12 mouse cellular contexts compared by ENCODE assay signal in the genomic region with DNA sequence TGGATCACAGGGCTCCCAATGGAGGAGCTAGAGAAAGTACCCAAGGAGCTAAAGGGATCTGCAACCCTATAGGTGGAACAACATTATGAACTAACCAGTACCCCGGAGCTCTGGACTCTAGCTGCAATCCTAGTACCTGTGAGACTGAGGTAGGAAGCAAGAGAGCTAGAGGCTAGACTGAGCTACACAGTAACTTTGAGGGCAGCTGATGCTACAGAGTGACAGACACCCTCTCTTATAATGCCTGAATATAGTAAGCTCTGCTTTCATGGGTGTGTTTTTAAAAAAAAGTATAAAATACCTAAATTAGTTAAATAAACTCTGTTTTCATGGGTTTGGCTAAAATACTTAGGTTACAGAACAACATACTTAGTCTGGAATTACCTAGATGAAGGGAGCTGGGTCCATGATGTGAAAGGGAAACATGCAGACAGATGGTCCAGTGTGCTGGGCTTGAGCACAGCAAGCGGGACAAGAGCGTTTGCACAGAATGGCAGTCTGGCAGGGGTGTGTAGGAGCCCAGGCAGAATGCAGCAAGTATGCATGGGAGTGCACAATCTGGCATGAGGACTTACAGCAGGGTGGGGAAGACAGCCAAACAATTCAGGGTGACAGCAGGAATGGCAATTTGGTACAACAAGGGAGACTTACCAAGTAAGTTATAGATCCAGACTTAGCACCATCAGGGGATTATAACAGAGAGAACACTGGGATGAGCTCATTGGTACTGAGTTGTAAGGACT.
DNase-seq lines count a peak whose midpoint lies in the region; ATAC-seq and TF ChIP-seq lines count a peak whose summit lies in the region.
"Had no signal": no experiment of that assay in that cellular context is flagged by ENCODE, and none has a peak within 500 bp of the region (broad histone marks: within the 10 kb centered on the region; RNA-seq: fewer than 3 reads in every experiment).

No protein-coding gene starts in this region.

- H3K9ac ChIP-seq in forebrain, embryonic 13.5 days, result no peak overlapping the region
- no peak overlapping the region for H3K9ac ChIP-seq in neural tube, embryonic 13.5 days
- H3K9ac ChIP-seq: heart, embryonic 12.5 days; kidney, embryonic 15.5 days had no signal

- 64% methylated on average over 3 of the region's 3 CpGs for WGBS in forebrain, embryonic 13.5 days
- WGBS in forebrain, embryonic 10.5 days, result 93% methylated on average over 3 of the region's 3 CpGs
- 69% methylated on average over 3 of the region's 3 CpGs for WGBS in neural tube, embryonic 13.5 days
- WGBS in lung, adult 2 months, result 77% methylated on average over 3 of the region's 3 CpGs

- DNase-seq in forebrain, embryonic 10.5 days (ENCODE audit: extremely low spot score, low spot score), result no peak
- peak; percentile 81 to 84 for DNase-seq in cerebellum, postnatal 25 days
- DNase-seq in layer of hippocampus, adult 9-11 months, result peak; percentile 91
- no peak for DNase-seq in embryo, embryonic 10 days (ENCODE audit: low spot score)
- DNase-seq in lung, adult 2 months, result no peak
- DNase-seq in lung, adult 18-20 months, result no peak
- DNase-seq: liver; spleen, adult 18-20 months had no signal

- no peak for TF ChIP-seq CTCF in lung, adult 2 months (IDR thresholded peaks at IDR 0.05; ENCODE audit: insufficient read depth, low read length)

- TF ChIP-seq POLR2A in lung, adult 2 months (IDR thresholded peaks at IDR 0.05; ENCODE audit: borderline replicate concordance, extremely low read depth, low read depth, low read length), result no peak

- H3K4me3 ChIP-seq in forebrain, embryonic 13.5 days, result no peak overlapping the region
- H3K4me3 ChIP-seq in forebrain, embryonic 10.5 days, result no peak overlapping the region
- H3K4me3 ChIP-seq in neural tube, embryonic 13.5 days, result no peak overlapping the region
- H3K4me3 ChIP-seq in lung, adult 2 months (replicated peaks; ENCODE audit: extremely low read depth, low read depth, low read length), result no peak overlapping the region
- H3K4me3 ChIP-seq: heart, embryonic 12.5 days; kidney, embryonic 15.5 days had no signal

- peak; percentile 98 for ATAC-seq in forebrain, embryonic 13.5 days
- ATAC-seq in neural tube, embryonic 13.5 days (ENCODE audit: low read depth), result peak; percentile 36; the same call in 1 of the 2 replicates

- H3K9me3 ChIP-seq in forebrain, embryonic 13.5 days (replicated peaks), result no peaks in the 10 kb centered on the region
- no peaks in the 10 kb centered on the region for H3K9me3 ChIP-seq in forebrain, embryonic 10.5 days
- no peaks in the 10 kb centered on the region for H3K9me3 ChIP-seq in neural tube, embryonic 13.5 days
- H3K9me3 ChIP-seq: heart, embryonic 12.5 days; kidney, embryonic 15.5 days had no signal

- peaks cover 9% of the 10 kb centered on the region; the same call in 1 of the 2 replicates for H3K4me1 ChIP-seq in forebrain, embryonic 13.5 days
- no peaks in the 10 kb centered on the region for H3K4me1 ChIP-seq in forebrain, embryonic 10.5 days
- H3K4me1 ChIP-seq in neural tube, embryonic 13.5 days (replicated peaks), result 0 out of 2 replicates have a peak, but pooled peaks cover 6% of the 10 kb centered on the region
- peaks cover 5% of the 10 kb centered on the region for H3K4me1 ChIP-seq in lung, adult 2 months (ENCODE audit: control insufficient read depth, insufficient read depth, low read length)
- H3K4me1 ChIP-seq: kidney, embryonic 15.5 days had no signal

- no peak overlapping the region for H3K4me2 ChIP-seq in forebrain, embryonic 13.5 days
- no peak overlapping the region for H3K4me2 ChIP-seq in neural tube, embryonic 13.5 days
- H3K4me2 ChIP-seq: heart, embryonic 12.5 days; kidney, embryonic 15.5 days had no signal

- peak overlapping the region; percentile 81 for H3K27ac ChIP-seq in forebrain, embryonic 13.5 days
- no peak overlapping the region for H3K27ac ChIP-seq in forebrain, embryonic 10.5 days
- H3K27ac ChIP-seq in neural tube, embryonic 13.5 days (replicated peaks), result no peak overlapping the region
- H3K27ac ChIP-seq: kidney, embryonic 15.5 days had no signal

- H3K27me3 ChIP-seq in forebrain, embryonic 13.5 days, result no peaks in the 10 kb centered on the region
- H3K27me3 ChIP-seq in forebrain, embryonic 10.5 days (ENCODE audit: poor library complexity, severe bottlenecking), result no peaks in the 10 kb centered on the region
- no peaks in the 10 kb centered on the region for H3K27me3 ChIP-seq in neural tube, embryonic 13.5 days
- H3K27me3 ChIP-seq: heart, embryonic 12.5 days; kidney, embryonic 15.5 days had no signal

- H3K36me3 ChIP-seq in forebrain, embryonic 13.5 days (ENCODE audit: poor library complexity, severe bottlenecking), result no peaks in the 10 kb centered on the region
- H3K36me3 ChIP-seq in forebrain, embryonic 10.5 days (replicated peaks), result no peaks in the 10 kb centered on the region
- H3K36me3 ChIP-seq in neural tube, embryonic 13.5 days, result no peaks in the 10 kb centered on the region
- H3K36me3 ChIP-seq: heart, embryonic 12.5 days; kidney, embryonic 15.5 days had no signal

Comparison
In these comparisons a context has a peak if more than half of its experiments do, and no peak if none do; other contexts are left out.
1. DNase-seq: peak in cerebellum, postnatal 25 days (2 of 2) and layer of hippocampus, adult 9-11 months (single experiment); none in forebrain, embryonic 10.5 days (single experiment), embryo, embryonic 10 days (single experiment), lung, adult 2 months (single experiment) and lung, adult 18-20 months (0 of 2).